Mouse (Mus musculus) heart, postnatal 0 days (tissue): ENCODE results near the gene Tmie. TPM values are rescaled to one million over a fixed set of nuclear protein-coding genes. Genes with fewer than 3 reads are reported as not detected.

Source experiments
- ATAC-seq: fragments of 200-750 bp; cut with Nextera tagmentation; 2 replicates; pipeline ENCODE4 v1.8.0; 2017; ENCODE audit warnings: low read depth, moderate number of reproducible peaks, moderate library complexity; ENCODE audit not compliant: insufficient read depth
- DNase-seq: peaks from one replicate; pipeline ENCODE4 v3.0.0-alpha.2; 2016; ENCODE audit warnings: low spot score
- H3K27ac ChIP-seq: fragments of 300-500 bp; sonication (generic); 2 replicates; pipeline ENCODE4 v1.5.1; 2014; ENCODE audit warnings: low read depth, mild to moderate bottlenecking
- H3K27me3 ChIP-seq: fragments of 300-500 bp; sonication (generic); 2 replicates; pipeline ENCODE4 v1.6.1; 2014; ENCODE audit warnings: low read length, mixed read lengths; ENCODE audit not compliant: control insufficient read depth, insufficient read depth
- H3K36me3 ChIP-seq: fragments of 300-500 bp; sonication (generic); replicated peaks from 2 replicates; pipeline ENCODE4 v1.6.1; 2014; ENCODE audit warnings: low read length, mixed read lengths; ENCODE audit not compliant: control insufficient read depth, insufficient read depth
- H3K4me1 ChIP-seq: fragments of 300-500 bp; sonication (generic); 2 replicates; pipeline ENCODE4 v1.6.1; 2014; ENCODE audit warnings: antibody characterized with exemption; ENCODE audit not compliant: control insufficient read depth, insufficient read depth
- H3K4me2 ChIP-seq: fragments of 300-500 bp; sonication (generic); 2 replicates; pipeline ENCODE4 v1.6.1; 2014; ENCODE audit warnings: low read depth, mild to moderate bottlenecking, low read length, moderate library complexity
- H3K4me3 ChIP-seq: fragments of 300-500 bp; sonication (generic); 2 replicates; pipeline ENCODE4 v1.5.1; 2014; ENCODE audit warnings: low read depth, low read length
- H3K9ac ChIP-seq: fragments of 300-500 bp; sonication (generic); replicated peaks from 2 replicates; pipeline ENCODE4 v1.6.1; 2014; ENCODE audit warnings: low read depth, low read length, mixed read lengths
- H3K9me3 ChIP-seq: fragments of 300-500 bp; sonication (generic); replicated peaks from 2 replicates; pipeline ENCODE4 v1.6.1; 2016; ENCODE audit warnings: low read length; ENCODE audit not compliant: control insufficient read depth
- CTCF ChIP-seq: IDR thresholded peaks from 2 replicates; pipeline ENCODE4 v1.5.1; 2016; ENCODE audit warnings: antibody characterized with exemption, control low read depth, low read depth
- EP300 ChIP-seq: IDR thresholded peaks from 2 replicates; pipeline ENCODE4 v1.6.1; 2016; ENCODE audit warnings: antibody characterized with exemption, low read depth
- WGBS: fragments of 180-500 bp; shearing (Covaris S2); extraction: QIAGEN DNeasy Blood & Tissue Kit; methylation state at CpG from one replicate; pipeline ENCODE4 v1.1.7; 2014; 5-methylcytosine and 5-hydroxymethylcytosine counted together
- polyA plus RNA-seq: library from polyadenylated mRNA; unstranded; fragments of >200 nt; fragmentation: Nextera tagmentation; extraction: Ambion mirVana; gene quantifications from 2 replicates; pipeline ENCODE4 v1.2.1, GENCODE M21; 2015
- total RNA-seq: library from RNA; depleted of rRNA; stranded (reverse); fragments of >200 nt; gene quantifications from 2 replicates; pipeline ENCODE4 v1.2.3, GENCODE M21; 2014; ENCODE audit warnings: low replicate concordance

Tmie gene
- total and polyA plus RNA-seq, 2 experiments from 2014 or later, result 0.71 TPM; not detected in 1

DNA sequence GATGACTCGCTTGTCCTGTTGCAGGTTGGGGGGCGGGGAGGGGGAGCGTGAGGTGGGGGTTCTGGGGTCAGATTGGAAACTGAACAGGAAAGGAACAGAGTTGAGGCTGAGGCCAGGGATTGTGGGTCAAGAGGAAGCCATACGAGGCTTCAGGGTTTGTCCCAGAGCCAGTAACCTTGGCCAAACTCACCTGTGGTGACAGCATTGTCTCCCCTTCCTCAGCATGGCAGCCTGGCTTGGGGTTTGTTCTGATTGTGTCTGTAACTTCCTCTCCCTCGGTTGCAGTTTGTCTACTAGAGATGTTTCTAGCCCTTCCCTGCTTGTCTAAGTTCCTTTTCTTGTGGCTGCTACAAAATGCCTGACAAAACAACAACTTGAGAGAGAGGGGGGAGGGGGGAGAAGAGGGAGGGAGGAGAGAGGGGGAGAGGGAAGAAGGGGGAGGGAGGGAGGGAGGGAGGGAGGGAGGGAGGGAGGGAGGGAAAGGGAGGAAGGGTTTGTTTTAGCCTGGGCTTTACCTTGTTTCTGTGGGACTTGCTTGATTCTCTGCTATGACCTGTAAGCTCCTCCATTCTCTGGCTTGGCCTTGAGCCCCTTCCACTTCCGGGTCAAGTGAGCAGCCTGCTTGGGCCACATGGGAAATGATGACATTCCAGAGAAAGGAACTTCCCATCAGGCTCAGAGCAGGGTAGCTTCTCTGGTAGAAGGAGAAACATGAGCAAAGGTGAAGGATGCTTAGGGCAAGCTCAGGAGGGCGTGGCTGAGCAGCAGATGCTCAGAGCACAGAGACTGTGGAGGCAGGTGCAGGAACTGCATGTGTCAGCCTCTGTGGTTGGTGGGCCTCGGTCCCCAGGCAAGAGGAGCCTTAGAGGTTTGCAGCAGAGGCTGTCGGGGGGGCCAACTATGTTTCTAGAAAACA, 7.7 kb upstream of the Tmie start:
- 65% methylated on average over 9 of the region's 9 CpGs for WGBS
- ATAC-seq (no peak), DNase-seq (no peak)
- no peak overlapping the region for H3K27ac ChIP-seq
- no peak overlapping the region for H3K4me2 ChIP-seq
- TF ChIP-seq EP300 (no peak), CTCF (no peak)
- peaks cover 10% of the 10 kb centered on the region; the same call in 1 of the 2 replicates for H3K36me3 ChIP-seq
- no peaks in the 10 kb centered on the region for H3K9me3 ChIP-seq
- peaks cover 7% of the 10 kb centered on the region for H3K4me1 ChIP-seq
- no peak overlapping the region for H3K4me3 ChIP-seq
- H3K9ac ChIP-seq, result no peak overlapping the region
- H3K27me3 ChIP-seq, result no peaks in the 10 kb centered on the region

DNA sequence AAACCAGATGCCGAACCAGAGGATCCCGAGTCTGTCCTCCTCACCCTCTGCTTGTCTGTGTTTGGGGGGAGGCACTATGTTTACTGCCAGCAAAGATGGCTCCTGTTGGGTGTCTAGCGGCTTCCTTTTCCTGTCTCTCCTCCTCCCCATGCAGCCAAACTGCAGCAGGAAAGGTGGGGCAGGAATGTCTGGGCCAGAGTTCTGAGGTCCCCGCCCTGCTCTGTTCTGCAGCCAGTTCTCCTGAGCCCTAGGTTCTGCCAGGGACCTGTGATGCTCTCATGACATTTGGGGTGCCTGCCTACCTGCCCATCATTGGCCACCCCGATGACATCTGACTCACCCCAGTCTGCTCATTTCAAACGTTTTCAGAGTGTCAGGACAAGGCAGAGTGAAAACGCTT, 2.0 kb upstream of the Tmie start:
- Histone ChIP-seq H3K4me1 (peaks cover 23% of the 10 kb centered on the region), H3K9me3 (no peaks in the 10 kb centered on the region), H3K36me3 (peaks cover 5% of the 10 kb centered on the region; the same call in 1 of the 2 replicates), H3K4me2 (peak overlapping the region; percentile 7; the same call in 1 of the 2 replicates), H3K9ac (no peak overlapping the region), H3K4me3 (no peak overlapping the region), H3K27me3 (no peaks in the 10 kb centered on the region), H3K27ac (0 out of 2 replicates have a peak overlapping the region, but pooled peaks have one; percentile 1)
- WGBS, result 65% methylated on average over 7 of the region's 7 CpGs
- no peak for TF ChIP-seq EP300
- no peak for TF ChIP-seq CTCF
- DNase-seq (no peak), ATAC-seq (no peak)

- H3K9me3 ChIP-seq, result no peaks in the 10 kb centered on the region
- peak overlapping the region; percentile 80; the same call in 1 of the 2 replicates for H3K27ac ChIP-seq
- TF ChIP-seq EP300 (no peak), CTCF (no peak)
- peak overlapping the region; percentile 74 for H3K4me2 ChIP-seq
- DNase-seq (no peak), ATAC-seq (no peak)
- H3K9ac ChIP-seq, result 0 out of 2 replicates have a peak overlapping the region, but pooled peaks have one; percentile 54
- 63% methylated on average over 4 of the region's 4 CpGs for WGBS
- H3K4me1 ChIP-seq, result peaks cover 23% of the 10 kb centered on the region
- peak overlapping the region; percentile 58 for H3K4me3 ChIP-seq
- H3K27me3 ChIP-seq, result no peaks in the 10 kb centered on the region
- H3K36me3 ChIP-seq, result peaks cover 5% of the 10 kb centered on the region; the same call in 1 of the 2 replicates
These were observed 859 bp upstream of the Tmie start for GRCm38 (mm10) chr9:110880772-110881171.

- Histone ChIP-seq H3K9me3 (no peaks in the 10 kb centered on the region), H3K4me1 (peaks cover 24% of the 10 kb centered on the region), H3K36me3 (peaks cover under 1% of the 10 kb centered on the region; the same call in 1 of the 2 replicates), H3K27me3 (peaks cover under 1% of the 10 kb centered on the region; the same call in 1 of the 2 replicates), H3K9ac (peak within 1 kb of the TSS; percentile 54), H3K4me3 (peak within 1 kb of the TSS; percentile 58), H3K27ac (peak within 1 kb of the TSS; percentile 80), H3K4me2 (peak within 1 kb of the TSS; percentile 74)
- no peak for DNase-seq
- 13% methylated on average over 12 of the region's 12 CpGs for WGBS
- peak; percentile 25 for ATAC-seq
- TF ChIP-seq CTCF (no peak), EP300 (no peak)
These were observed 557 bp downstream of the Tmie start, which contains the start of gene Als2cl for GRCm38 (mm10) chr9:110879191-110879920. Gene Als2cl (plus strand): TSS chr9:110879870.

DNA sequence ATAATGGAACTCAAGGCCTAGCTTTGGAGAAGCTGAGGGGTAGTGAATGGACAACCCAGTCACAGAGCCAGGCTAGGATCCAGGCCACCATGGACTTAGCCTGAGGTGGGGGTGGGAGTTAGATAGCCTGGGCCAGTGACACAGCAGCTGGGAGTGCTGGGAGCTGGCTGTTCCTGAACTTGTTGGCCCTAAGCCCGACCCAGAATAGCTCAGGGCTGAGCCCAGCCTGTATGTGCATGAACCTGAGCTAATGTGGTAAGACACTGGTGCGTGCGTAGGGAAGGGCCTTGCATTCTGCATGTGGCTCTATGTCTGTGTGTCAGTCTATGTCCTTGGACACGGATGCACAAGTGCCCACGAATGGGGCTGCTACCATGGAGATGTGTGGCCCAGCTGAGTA, 2.0 kb downstream of the Tmie start:
- Histone ChIP-seq H3K9ac (no peak overlapping the region), H3K4me1 (peaks cover 34% of the 10 kb centered on the region), H3K4me2 (0 out of 2 replicates have a peak overlapping the region, but pooled peaks have one; percentile 0), H3K27me3 (peaks cover 15% of the 10 kb centered on the region), H3K27ac (peak overlapping the region; percentile 69), H3K36me3 (no peaks in the 10 kb centered on the region), H3K4me3 (no peak overlapping the region), H3K9me3 (no peaks in the 10 kb centered on the region)
- peak; percentile 86 for DNase-seq
- peak; percentile 80 for ATAC-seq
- WGBS, result 40% methylated on average over 5 of the region's 5 CpGs
- TF ChIP-seq EP300 (no peak), CTCF (no peak)
